Comparison of ENCODE assay signal across 10 mouse cellular contexts in genomic region chr15:88468107-88468506, GRCm38 (mm10).
DNase-seq lines count a peak whose midpoint lies in the region; ATAC-seq and TF ChIP-seq lines count a peak whose summit lies in the region.
"Had no signal": no experiment of that assay in that cellular context is flagged by ENCODE, and none has a peak within 500 bp of the region (broad histone marks: within the 10 kb centered on the region; RNA-seq: fewer than 3 reads in every experiment).

No protein-coding gene starts in this region.

- no peaks in the 10 kb centered on the region; the same call in 1 of the 2 replicates for H3K4me1 ChIP-seq in cerebellum, adult 2 months (ENCODE audit: control insufficient read depth, insufficient read depth, low read length)
- no peaks in the 10 kb centered on the region for H3K4me1 ChIP-seq in embryonic facial prominence, embryonic 14.5 days (ENCODE audit: control insufficient read depth, insufficient read depth, low read length)
- H3K4me1 ChIP-seq in kidney, adult 2 months (ENCODE audit: control insufficient read depth, insufficient read depth, low read length), result no peaks in the 10 kb centered on the region
- no peaks in the 10 kb centered on the region for H3K4me1 ChIP-seq in liver, postnatal 0 days (ENCODE audit: insufficient read depth)
- H3K4me1 ChIP-seq: stomach, embryonic 15.5 days had no signal

- peak; percentile 18 to 27 for DNase-seq in cerebellum, adult 2 months
- DNase-seq in embryonic facial prominence, embryonic 14.5 days (ENCODE audit: low spot score), result peak; percentile 56
- DNase-seq in kidney, adult 2 months, result peak; percentile 83
- peak; percentile 32 to 36 for DNase-seq in left cerebral cortex, postnatal 25 days (ENCODE audit: low spot score in 2 of 2)
- no peak for DNase-seq in MN1 (ENCODE audit: low spot score)
- DNase-seq in liver, postnatal 0 days, result no peak
- no peak for DNase-seq in urinary bladder, postnatal 10 days (ENCODE audit: low spot score)
- no peak for DNase-seq in thymus, postnatal 25 days

- no peak for TF ChIP-seq POLR2A in cerebellum, adult 2 months (IDR thresholded peaks at IDR 0.05; ENCODE audit: borderline replicate concordance, insufficient read depth, low read length)
- TF ChIP-seq POLR2A in kidney, adult 2 months (IDR thresholded peaks at IDR 0.05; ENCODE audit: low read depth, low read length), result no peak

- no peaks in the 10 kb centered on the region for H3K36me3 ChIP-seq in embryonic facial prominence, embryonic 14.5 days (ENCODE audit: control insufficient read depth, insufficient read depth, low read length)
- H3K36me3 ChIP-seq in kidney, adult 2 months (ENCODE audit: control insufficient read depth, insufficient read depth, low read length), result no peaks in the 10 kb centered on the region
- no peaks in the 10 kb centered on the region for H3K36me3 ChIP-seq in liver, postnatal 0 days (replicated peaks; ENCODE audit: insufficient read depth, low read length)
- H3K36me3 ChIP-seq: stomach, embryonic 15.5 days had no signal

- no peaks in the 10 kb centered on the region; the same call in 1 of the 2 replicates for H3K27me3 ChIP-seq in cerebellum, adult 2 months (ENCODE audit: control insufficient read depth, insufficient read depth, low read length)
- no peaks in the 10 kb centered on the region for H3K27me3 ChIP-seq in embryonic facial prominence, embryonic 14.5 days (replicated peaks; ENCODE audit: control insufficient read depth, insufficient read depth, low read length)
- H3K27me3 ChIP-seq in kidney, adult 2 months (replicated peaks; ENCODE audit: control insufficient read depth, insufficient read depth, low read length), result no peaks in the 10 kb centered on the region
- no peaks in the 10 kb centered on the region for H3K27me3 ChIP-seq in liver, postnatal 0 days (ENCODE audit: insufficient read depth, low read length)
- H3K27me3 ChIP-seq: stomach, embryonic 15.5 days had no signal

- intact Hi-C loops in left cerebral cortex, postnatal 25 days (cut with DNase I), result loop anchor here (2.0 to 5.0 kb wide), 3 partner anchors 151 to 321 kb away; no protein-coding TSS in a partner anchor

- no peak overlapping the region for H3K27ac ChIP-seq in cerebellum, adult 2 months (ENCODE audit: insufficient read depth, low read length)
- no peak overlapping the region for H3K27ac ChIP-seq in embryonic facial prominence, embryonic 14.5 days (replicated peaks; ENCODE audit: low read depth, low read length)
- no peak overlapping the region for H3K27ac ChIP-seq in kidney, adult 2 months (ENCODE audit: insufficient read depth, low read depth, low read length)
- no peak overlapping the region for H3K27ac ChIP-seq in liver, postnatal 0 days (ENCODE audit: low read depth)
- H3K27ac ChIP-seq: stomach, embryonic 15.5 days had no signal

- H3K4me2 ChIP-seq in embryonic facial prominence, embryonic 14.5 days (ENCODE audit: low read depth, low read length), result no peak overlapping the region
- no peak overlapping the region for H3K4me2 ChIP-seq in liver, postnatal 0 days (ENCODE audit: low read depth, low read length)
- H3K4me2 ChIP-seq: stomach, embryonic 15.5 days had no signal

- 60% methylated on average over 12 of the region's 12 CpGs for WGBS in cerebellum, adult 2 months
- WGBS in embryonic facial prominence, embryonic 14.5 days, result 34% methylated on average over 12 of the region's 12 CpGs
- 17% methylated on average over 12 of the region's 12 CpGs for WGBS in kidney, adult 2 months
- WGBS in liver, postnatal 0 days (ENCODE audit: insufficient replicate concordance), result 76% methylated on average over 12 of the region's 12 CpGs

- H3K9me3 ChIP-seq in embryonic facial prominence, embryonic 14.5 days (ENCODE audit: control insufficient read depth, low read length), result no peaks in the 10 kb centered on the region
- H3K9me3 ChIP-seq in liver, postnatal 0 days (ENCODE audit: low read length), result no peaks in the 10 kb centered on the region
- H3K9me3 ChIP-seq: stomach, embryonic 15.5 days had no signal

- ATAC-seq in embryonic facial prominence, embryonic 14.5 days (ENCODE audit: low read depth), result peak; percentile 68; the same call in 1 of the 2 replicates
- ATAC-seq in liver, postnatal 0 days, result no peak
- ATAC-seq: Patski had no signal

- no peak overlapping the region for H3K9ac ChIP-seq in embryonic facial prominence, embryonic 14.5 days (ENCODE audit: low read depth, low read length)
- no peak overlapping the region for H3K9ac ChIP-seq in liver, postnatal 0 days (replicated peaks)
- H3K9ac ChIP-seq: stomach, embryonic 15.5 days had no signal

- no peak overlapping the region for H3K4me3 ChIP-seq in cerebellum, adult 2 months (replicated peaks; ENCODE audit: insufficient read depth, low read depth, low read length)
- H3K4me3 ChIP-seq in embryonic facial prominence, embryonic 14.5 days (ENCODE audit: low read depth, low read length), result no peak overlapping the region
- H3K4me3 ChIP-seq in kidney, adult 2 months (ENCODE audit: insufficient read depth, low read depth, low read length), result no peak overlapping the region
- no peak overlapping the region for H3K4me3 ChIP-seq in liver, postnatal 0 days (ENCODE audit: low read depth, low read length)
- H3K4me3 ChIP-seq: stomach, embryonic 15.5 days had no signal

- no peak for TF ChIP-seq CTCF in cerebellum, adult 2 months (IDR thresholded peaks at IDR 0.05; ENCODE audit: borderline replicate concordance, insufficient read depth, low read depth, low read length)
- TF ChIP-seq CTCF in kidney, adult 2 months (conservative IDR thresholded peaks at IDR 0.05; ENCODE audit: insufficient read depth, insufficient read length, low read depth, low read length), result no peak
- TF ChIP-seq CTCF in liver, postnatal 0 days (IDR thresholded peaks at IDR 0.05; ENCODE audit: low read depth), result no peak

- no peak for TF ChIP-seq EP300 in liver, postnatal 0 days (IDR thresholded peaks at IDR 0.05; ENCODE audit: low read depth)

Comparison
In these comparisons a context has a peak if more than half of its experiments do, and no peak if none do; other contexts are left out.
1. DNase-seq: peak in cerebellum, adult 2 months (2 of 2), embryonic facial prominence, embryonic 14.5 days (single experiment), kidney, adult 2 months (single experiment) and left cerebral cortex, postnatal 25 days (2 of 2); none in MN1 (single experiment), liver, postnatal 0 days (single experiment), urinary bladder, postnatal 10 days (single experiment) and thymus, postnatal 25 days (single experiment).